Mouse (Mus musculus) hindbrain, postnatal 0 days (tissue): ENCODE data around the gene BC049352. TPM values are rescaled to one million over a fixed set of nuclear protein-coding genes. Genes with fewer than 3 reads are reported as not detected.

Experiments
- ATAC-seq: fragments of 200-750 bp; cut with Nextera tagmentation; 2 replicates; pipeline ENCODE4 v1.8.0; 2017; ENCODE audit warnings: mild to moderate bottlenecking, moderate TSS enrichment, moderate library complexity
- DNase-seq: peaks from one replicate; pipeline ENCODE4 v3.0.0-alpha.2; 2015; ENCODE audit warnings: low spot score
- H3K27ac ChIP-seq: fragments of 300-500 bp; sonication (generic); 2 replicates; pipeline ENCODE4 v1.5.1; 2014; ENCODE audit warnings: mild to moderate bottlenecking
- H3K27me3 ChIP-seq: fragments of 300-500 bp; sonication (generic); 2 replicates; pipeline ENCODE4 v1.6.1; 2014; ENCODE audit warnings: low read length, mixed read lengths; ENCODE audit not compliant: insufficient read depth
- H3K36me3 ChIP-seq: fragments of 300-500 bp; sonication (generic); 2 replicates; pipeline ENCODE4 v1.6.1; 2014; ENCODE audit warnings: low read length, mixed read lengths; ENCODE audit not compliant: insufficient read depth
- H3K4me1 ChIP-seq: fragments of 300-500 bp; sonication (generic); 2 replicates; pipeline ENCODE4 v1.6.1; 2014; ENCODE audit warnings: antibody characterized with exemption, low read length, mixed read lengths; ENCODE audit not compliant: insufficient read depth
- H3K4me2 ChIP-seq: fragments of 300-500 bp; sonication (generic); 2 replicates; pipeline ENCODE4 v1.6.1; 2014; ENCODE audit warnings: low read depth, mild to moderate bottlenecking, low read length, moderate library complexity, mixed read lengths
- H3K4me3 ChIP-seq: fragments of 300-500 bp; sonication (generic); 2 replicates; pipeline ENCODE4 v1.5.1; 2014; ENCODE audit warnings: low read length
- H3K9ac ChIP-seq: fragments of 300-500 bp; sonication (generic); replicated peaks from 2 replicates; pipeline ENCODE4 v1.6.1; 2014; ENCODE audit warnings: mild to moderate bottlenecking, low read length, moderate library complexity, mixed read lengths
- H3K9me3 ChIP-seq: fragments of 300-500 bp; sonication (generic); 2 replicates; pipeline ENCODE4 v1.6.1; 2016; ENCODE audit warnings: low read length, mixed read lengths
- CTCF ChIP-seq: IDR thresholded peaks from 2 replicates; pipeline ENCODE4 v1.5.1; 2016; ENCODE audit warnings: antibody characterized with exemption, control low read depth, low read depth
- WGBS: fragments of 180-500 bp; shearing (Covaris S2); extraction: QIAGEN DNeasy Blood & Tissue Kit; methylation state at CpG from one replicate; pipeline ENCODE4 v1.1.7; 2014; 5-methylcytosine and 5-hydroxymethylcytosine counted together
- polyA plus RNA-seq: library from polyadenylated mRNA; unstranded; fragments of >200 nt; fragmentation: Nextera tagmentation; extraction: Ambion mirVana; gene quantifications from 2 replicates; pipeline ENCODE4 v1.2.1, GENCODE M21; 2015
- total RNA-seq: library from RNA; depleted of rRNA; stranded (reverse); fragments of >200 nt; gene quantifications from 2 replicates; pipeline ENCODE4 v1.2.3, GENCODE M21; 2014

The BC049352 gene
- total and polyA plus RNA-seq, 2 experiments from 2014 or later: 0.16 TPM; not detected in 1

DNA sequence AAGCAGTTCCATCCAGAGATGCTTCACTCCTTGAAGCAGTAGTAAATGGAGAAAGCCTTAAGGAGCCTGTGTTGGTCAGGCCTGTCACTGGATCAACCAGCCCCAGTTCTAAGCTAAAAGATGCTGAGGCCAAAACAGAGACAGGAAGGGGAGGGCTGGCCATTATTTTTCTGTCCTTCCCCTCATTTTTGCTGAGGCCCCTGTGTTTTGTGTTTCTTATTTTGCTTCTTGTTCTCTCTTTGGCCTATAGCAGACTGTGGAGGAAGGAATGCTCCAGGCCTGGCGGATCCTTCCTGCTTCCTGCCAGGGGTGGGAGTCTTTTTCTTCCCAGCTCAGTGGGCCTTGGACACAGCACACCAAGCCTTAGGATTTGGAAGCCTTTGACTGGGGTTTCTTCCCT lies 63.6 kb downstream of the BC049352 start:
- 70% methylated on average over 1 of the region's 1 CpGs for WGBS
- H3K9ac ChIP-seq: no peak overlapping the region
- TF ChIP-seq CTCF: no peak
- H3K36me3 ChIP-seq: no peaks in the 10 kb centered on the region
- no peak overlapping the region for H3K27ac ChIP-seq
- H3K4me2 ChIP-seq: no peak overlapping the region
- no peaks in the 10 kb centered on the region for H3K27me3 ChIP-seq
- ATAC-seq (no peak), DNase-seq (no peak)
- H3K9me3 ChIP-seq: no peaks in the 10 kb centered on the region
- no peaks in the 10 kb centered on the region for H3K4me1 ChIP-seq
- no peak overlapping the region for H3K4me3 ChIP-seq

DNA sequence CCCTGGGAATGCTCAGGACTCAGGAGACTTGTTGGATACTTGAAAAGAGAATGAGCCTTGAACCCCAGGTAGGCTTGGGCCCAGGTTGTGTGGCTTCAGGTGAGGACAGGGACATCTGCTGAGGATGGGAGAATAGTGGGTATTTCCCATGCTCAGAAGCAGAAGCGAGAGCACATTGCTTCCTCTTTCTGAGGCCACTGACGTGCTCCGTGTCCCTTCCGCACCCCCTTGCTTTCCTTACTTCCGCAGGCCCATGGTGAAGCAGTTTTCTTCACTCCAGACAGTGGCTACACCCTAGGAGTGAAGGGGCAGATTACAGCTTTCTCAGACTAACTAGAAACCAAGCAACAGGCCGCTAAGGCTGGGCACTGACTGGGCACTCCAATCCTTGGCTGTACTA lies 64.3 kb downstream of the BC049352 start:
- no peak overlapping the region for H3K4me2 ChIP-seq
- DNase-seq (no peak), ATAC-seq (no peak)
- no peaks in the 10 kb centered on the region for H3K36me3 ChIP-seq
- no peak overlapping the region for H3K9ac ChIP-seq
- H3K4me1 ChIP-seq: no peaks in the 10 kb centered on the region
- H3K9me3 ChIP-seq: no peaks in the 10 kb centered on the region
- H3K4me3 ChIP-seq: no peak overlapping the region
- no peak for TF ChIP-seq CTCF
- no peak overlapping the region for H3K27ac ChIP-seq
- 90% methylated on average over 6 of the region's 6 CpGs for WGBS
- H3K27me3 ChIP-seq: no peaks in the 10 kb centered on the region

DNA sequence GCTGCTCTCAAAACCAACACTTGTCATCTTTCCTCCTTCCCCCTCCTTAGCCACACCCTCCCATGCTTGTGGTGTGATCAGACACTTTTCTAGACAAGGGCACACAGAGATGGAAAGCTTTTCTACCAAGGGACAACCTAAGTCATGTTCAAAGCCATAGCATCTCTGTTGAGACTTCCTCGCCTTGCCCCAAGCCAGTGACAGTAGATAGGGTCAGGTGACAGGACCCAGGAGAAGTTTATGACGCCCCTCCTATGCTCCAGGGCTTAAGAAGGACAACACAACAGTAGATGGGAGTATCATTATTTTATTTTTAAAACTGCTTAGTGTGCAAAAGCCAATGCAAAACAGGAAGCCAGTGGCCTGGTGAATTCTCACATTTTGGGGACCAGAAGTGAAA lies 65.7 kb downstream of the BC049352 start:
- Histone ChIP-seq H3K27me3 (no peaks in the 10 kb centered on the region), H3K4me2 (no peak overlapping the region), H3K36me3 (no peaks in the 10 kb centered on the region), H3K4me1 (no peaks in the 10 kb centered on the region), H3K9ac (no peak overlapping the region), H3K4me3 (no peak overlapping the region), H3K9me3 (no peaks in the 10 kb centered on the region), H3K27ac (no peak overlapping the region)
- 65% methylated on average over 2 of the region's 2 CpGs for WGBS
- TF ChIP-seq CTCF: no peak
- no peak for ATAC-seq
- DNase-seq: no peak

DNA sequence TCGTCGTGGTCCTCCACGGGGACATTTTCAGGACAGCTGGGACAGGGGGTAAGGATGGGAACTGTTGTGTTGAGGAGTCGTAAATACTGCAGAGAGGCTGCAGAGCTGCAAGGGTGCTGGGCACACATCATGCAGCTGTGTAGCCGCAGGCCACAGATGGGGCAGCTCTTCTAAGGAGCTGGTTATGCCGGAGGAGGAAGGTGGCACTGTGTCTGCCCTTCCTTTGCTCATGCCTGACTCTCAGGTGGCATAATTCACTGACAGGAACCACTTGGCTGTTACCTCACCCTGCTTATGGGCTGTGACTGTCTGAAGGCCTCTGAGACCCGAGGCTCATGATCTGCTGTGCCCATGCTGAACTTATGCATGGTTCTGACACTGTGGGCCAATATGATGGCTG lies 68.5 kb downstream of the BC049352 start:
- Histone ChIP-seq H3K36me3 (no peaks in the 10 kb centered on the region), H3K9me3 (no peaks in the 10 kb centered on the region), H3K9ac (no peak overlapping the region), H3K27me3 (no peaks in the 10 kb centered on the region), H3K4me3 (no peak overlapping the region), H3K4me1 (no peaks in the 10 kb centered on the region), H3K27ac (no peak overlapping the region), H3K4me2 (no peak overlapping the region)
- DNase-seq (no peak), ATAC-seq (no peak)
- WGBS: 88% methylated on average over 7 of the region's 7 CpGs
- no peak for TF ChIP-seq CTCF

DNA sequence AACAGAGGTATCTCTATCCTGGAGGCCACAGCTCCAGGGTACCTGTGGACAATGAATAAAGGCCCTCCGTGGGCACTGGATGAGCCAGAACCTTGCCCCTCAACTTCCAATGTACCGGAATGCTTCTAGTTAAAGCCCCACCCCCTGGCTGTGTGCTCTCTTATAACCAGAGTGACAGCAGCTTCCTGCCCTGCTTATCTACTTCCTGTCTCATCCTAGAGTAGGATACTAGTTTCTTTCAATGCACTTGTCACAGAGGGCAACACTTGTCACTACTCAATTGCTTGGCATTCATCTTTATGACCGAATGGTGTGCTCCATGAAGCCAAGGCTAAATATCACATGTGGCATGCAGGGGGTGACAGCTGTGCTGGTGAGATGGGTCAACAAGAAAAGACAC lies 69.5 kb downstream of the BC049352 start:
- TF ChIP-seq CTCF: no peak
- Histone ChIP-seq H3K4me2 (no peak overlapping the region), H3K9ac (no peak overlapping the region), H3K27ac (no peak overlapping the region), H3K27me3 (no peaks in the 10 kb centered on the region), H3K36me3 (no peaks in the 10 kb centered on the region), H3K4me3 (no peak overlapping the region), H3K9me3 (no peaks in the 10 kb centered on the region), H3K4me1 (no peaks in the 10 kb centered on the region)
- DNase-seq: no peak
- WGBS: 83% methylated on average over 3 of the region's 3 CpGs
- no peak for ATAC-seq

DNA sequence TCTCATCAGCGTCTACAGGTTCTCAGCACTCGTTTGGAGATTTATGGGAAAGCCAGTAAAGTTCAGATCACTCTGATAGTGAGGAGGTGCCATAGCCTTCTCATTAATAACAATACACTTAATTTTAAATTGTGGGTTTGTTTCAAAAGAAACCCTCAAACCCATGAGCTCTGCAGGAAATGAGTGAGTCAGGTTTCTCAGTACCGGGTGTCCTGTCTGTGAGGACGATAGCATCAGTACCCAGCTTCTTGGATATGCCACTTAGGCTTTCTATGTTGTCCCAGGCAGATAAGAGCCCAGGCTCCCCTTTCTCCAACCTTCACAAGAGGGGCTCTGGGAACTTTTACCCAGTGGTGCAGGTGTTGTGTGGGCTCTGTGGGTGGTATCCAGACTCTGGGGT lies 70.2 kb downstream of the BC049352 start:
- WGBS: 76% methylated on average over 4 of the region's 4 CpGs

DNA sequence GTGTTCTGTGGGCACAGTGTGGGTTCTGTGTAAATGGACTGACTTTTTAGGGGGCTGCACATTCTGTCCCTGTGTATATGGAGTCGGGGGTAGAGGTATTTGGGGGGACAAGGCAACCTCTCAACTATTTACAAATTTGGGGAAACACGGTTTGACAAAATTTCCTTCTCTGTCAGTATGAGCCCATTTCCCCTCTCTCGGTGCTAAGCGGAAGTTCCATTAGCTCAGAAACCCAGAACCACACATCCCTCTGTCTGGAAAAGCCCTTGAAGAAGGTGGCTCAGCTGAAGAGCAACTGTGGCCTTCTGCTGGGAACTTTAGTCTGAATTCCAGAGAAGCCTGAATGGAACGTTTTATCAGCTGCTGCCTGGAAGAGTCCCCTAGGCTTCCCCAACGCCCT lies 70.6 kb downstream of the BC049352 start:
- DNase-seq (no peak), ATAC-seq (no peak)
- Histone ChIP-seq H3K27ac (no peak overlapping the region), H3K9ac (no peak overlapping the region), H3K4me2 (no peak overlapping the region), H3K9me3 (no peaks in the 10 kb centered on the region), H3K4me3 (no peak overlapping the region), H3K4me1 (no peaks in the 10 kb centered on the region), H3K27me3 (no peaks in the 10 kb centered on the region), H3K36me3 (no peaks in the 10 kb centered on the region)
- WGBS: 80% methylated on average over 6 of the region's 6 CpGs
- no peak for TF ChIP-seq CTCF

More for the DNA sequence above, 70.2 kb downstream of the BC049352 start:
- Histone ChIP-seq H3K9me3 (no peaks in the 10 kb centered on the region), H3K4me1 (no peaks in the 10 kb centered on the region), H3K4me2 (no peak overlapping the region), H3K27me3 (no peaks in the 10 kb centered on the region), H3K27ac (no peak overlapping the region), H3K4me3 (no peak overlapping the region), H3K36me3 (no peaks in the 10 kb centered on the region), H3K9ac (no peak overlapping the region)
- DNase-seq: no peak
- no peak for ATAC-seq
- TF ChIP-seq CTCF: no peak
